In the genomic region with DNA sequence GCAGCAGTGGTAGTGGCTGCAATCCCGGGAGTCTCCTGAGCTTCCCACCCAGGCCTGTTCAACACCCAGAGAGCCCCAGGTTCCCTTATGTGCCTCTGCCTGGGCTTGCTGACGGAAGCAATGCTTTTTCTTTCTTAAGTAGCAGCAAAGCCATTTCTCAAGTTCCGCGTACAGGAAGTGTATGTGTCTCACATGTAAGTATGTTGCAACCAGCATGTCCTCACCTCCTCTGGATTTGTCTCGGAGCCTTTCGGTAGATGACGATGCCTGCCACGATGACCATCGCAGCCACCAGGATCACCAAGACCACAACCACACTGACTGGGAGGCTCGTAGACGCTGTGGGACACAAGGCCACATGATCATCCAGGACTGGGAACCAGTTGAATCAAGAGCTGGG, we compare ENCODE assay signal across 21 mouse cellular contexts. TPM values are rescaled to one million over a fixed set of nuclear protein-coding genes. Genes with fewer than 3 reads are reported as not detected.
DNase-seq lines count a peak whose midpoint lies in the region; ATAC-seq lines count a peak whose summit lies in the region.
"Had no signal": no experiment of that assay in that cellular context is flagged by ENCODE, and none has a peak within 500 bp of the region (broad histone marks: within the 10 kb centered on the region; RNA-seq: fewer than 3 reads in every experiment).

No protein-coding gene starts in this region.

- DNase-seq in lung, postnatal 25 days (ENCODE audit: low spot score) = peak; percentile 19
- DNase-seq in lung, postnatal 14 days = no peak
- peak; percentile 22 for DNase-seq in skeletal muscle tissue, adult 2 months (ENCODE audit: low read depth, low spot score)
- DNase-seq in kidney, postnatal 14 days = no peak
- DNase-seq in gastrocnemius, postnatal 4 days (ENCODE audit: low spot score in 2 of 2) = no peak
- DNase-seq: adrenal gland, postnatal 25 days; cerebellum, adult 11 months; cerebellum, adult 9-11 months; gastrocnemius, postnatal 10 days; heart, adult 2 months; heart, postnatal 14 days; kidney, adult 18-20 months; left cerebral cortex, postnatal 4 days; right cerebral cortex, postnatal 14 days; spleen, adult 18-20 months; thymus, postnatal 25 days had no signal

- ATAC-seq in common myeloid progenitor, adult 5-6 weeks (replicated peaks; ENCODE audit: low read depth, poor library complexity, severe bottlenecking) = peak; percentile 67
- ATAC-seq in megakaryocyte, adult 5-6 weeks (ENCODE audit: poor library complexity, severe bottlenecking) = peak; percentile 86
- ATAC-seq: forebrain, embryonic 15.5 days had no signal

RNA-seq across cellular contexts. Expression of gene 6430531B16Rik, which starts 6.0 kb away (rescaled TPM):
- 0.49 TPM in 1 of 2 replicates, not detected in the other for total RNA-seq in common myeloid progenitor, adult 5-6 weeks (2017)
- total RNA-seq in megakaryocyte, adult 5-6 weeks (2015) = 1.1 and 1.2 TPM in 2 replicates
- 0.89 and 2.3 TPM in 2 replicates for total RNA-seq in megakaryocyte, adult 5-6 weeks (2017)
- not detected for total RNA-seq in gastrocnemius, postnatal 4 days (2021)
- total RNA-seq: gastrocnemius, postnatal 10 days; heart, adult 2 months; heart, postnatal 14 days had no signal

RNA-seq across cellular contexts. Expression of gene Adam8, which starts 7.9 kb away (rescaled TPM):
- 0.34 and 0.46 TPM in 2 replicates for total RNA-seq in common myeloid progenitor, adult 5-6 weeks (2017)
- total RNA-seq in megakaryocyte, adult 5-6 weeks (2015) = 35.0 and 43.7 TPM in 2 replicates
- total RNA-seq in megakaryocyte, adult 5-6 weeks (2017) = 39.3 and 51.1 TPM in 2 replicates
- 1 to 10 TPM in 1 of 2 experiments, under 1 TPM in 1; 0.78 to 1.1 TPM for total RNA-seq in gastrocnemius, postnatal 4 days (2021)

RNA-seq across cellular contexts. Expression of gene Utf1, which starts 40.9 kb away (rescaled TPM):
- not detected in 2 replicates for total RNA-seq in common myeloid progenitor, adult 5-6 weeks (2017)
- not detected in 2 replicates for total RNA-seq in megakaryocyte, adult 5-6 weeks (2015)
- total RNA-seq in megakaryocyte, adult 5-6 weeks (2017) = not detected in 2 replicates
- total RNA-seq in gastrocnemius, postnatal 4 days (2021) = not detected
- total RNA-seq: adrenal gland, postnatal 25 days; gastrocnemius, postnatal 10 days; heart, adult 2 months; heart, postnatal 14 days; layer of hippocampus, postnatal 14 days; left cerebral cortex, adult 8-10 months; left cerebral cortex, postnatal 4 days had no signal

RNA-seq across cellular contexts. Expression of gene Zfp511, which starts 51.7 kb away (rescaled TPM):
- 21.7 and 23.6 TPM in 2 replicates for total RNA-seq in common myeloid progenitor, adult 5-6 weeks (2017)
- total RNA-seq in megakaryocyte, adult 5-6 weeks (2015) = 32.2 and 34.0 TPM in 2 replicates
- 19.9 and 22.8 TPM in 2 replicates for total RNA-seq in megakaryocyte, adult 5-6 weeks (2017)
- total RNA-seq in gastrocnemius, postnatal 4 days (2021) = 10 to 100 TPM; 11.0 to 11.2 TPM

RNA-seq across cellular contexts. Expression of gene Tubgcp2, which starts 52.0 kb away (rescaled TPM):
- total RNA-seq in common myeloid progenitor, adult 5-6 weeks (2017) = 47.4 and 54.2 TPM in 2 replicates
- total RNA-seq in megakaryocyte, adult 5-6 weeks (2015) = 17.8 and 18.8 TPM in 2 replicates
- total RNA-seq in megakaryocyte, adult 5-6 weeks (2017) = 29.7 and 36.7 TPM in 2 replicates
- 10 to 100 TPM; 34.6 to 38.0 TPM for total RNA-seq in gastrocnemius, postnatal 4 days (2021)

Comparison
In these comparisons a context has a peak if more than half of its experiments do, and no peak if none do; other contexts are left out.
1. DNase-seq: peak in lung, postnatal 25 days (single experiment) and skeletal muscle tissue, adult 2 months (single experiment); none in lung, postnatal 14 days (single experiment), kidney, postnatal 14 days (single experiment) and gastrocnemius, postnatal 4 days (0 of 2).
2. RNA of gene Adam8, which starts 7.9 kb away (total RNA-seq): 35.0 to 51.1 TPM in megakaryocyte, adult 5-6 weeks; 0.78 to 1.1 TPM in gastrocnemius, postnatal 4 days and 0.34 to 0.46 TPM in common myeloid progenitor, adult 5-6 weeks; every median in the first group is over 10 times any median in the second.